Mouse (Mus musculus) Patski (cell line): ENCODE results near the gene Gast. TPM values are rescaled to one million over a fixed set of nuclear protein-coding genes. Genes with fewer than 3 reads are reported as not detected.
"Not testable (repeated sequence)": the region's sequence is repeated elsewhere in the genome, so short reads cannot be mapped to it uniquely, and the experiment has no call there.

Experiments used
- ATAC-seq: fragments of 100-300 bp; one replicate; pipeline ENCODE4 v1.8.0; 2021
- CTCF ChIA-PET: fragments of 350-600 bp; sonication (Branson Sonifier 250); formaldehyde crosslinking; loops from one replicate; lab custom pipeline; 2022; ENCODE audit warnings: inconsistent platforms; lab: Charles Lee
- POLR2A ChIA-PET: fragments of 350-600 bp; sonication (Branson Sonifier 250); formaldehyde crosslinking; loops from one replicate; lab custom pipeline; 2022; ENCODE audit warnings: antibody characterized with exemption, inconsistent platforms; lab: Charles Lee
- DNase-seq: peaks from one replicate; pipeline ENCODE4 v3.0.0-alpha.2; 2011; ENCODE audit warnings: low read depth, low spot score
- H3K27me3 ChIP-seq: fragments of 371-371 bp; one replicate; pipeline ENCODE4 v1.5.1; 2021
- CTCF ChIP-seq: fragments of 100-300 bp; IDR thresholded peaks from one replicate; pipeline ENCODE4 v1.5.1; 2021
- in situ Hi-C: fragments of 300-500 bp; cut with MboI; formaldehyde crosslinking; loops from 3 replicates; pipeline ENCODE4 v1.11.1; 2018; ENCODE audit warnings: low pct_unique_long_range_greater_than_20kb, mixed read lengths
- polyA plus RNA-seq: library from polyadenylated mRNA; unstranded; gene quantifications from one replicate; pipeline ENCODE4 v1.2.3, GENCODE M21; 2021

The Gast gene
- polyA plus RNA-seq, 1 experiment from 2014 or later: not detected

DNA sequence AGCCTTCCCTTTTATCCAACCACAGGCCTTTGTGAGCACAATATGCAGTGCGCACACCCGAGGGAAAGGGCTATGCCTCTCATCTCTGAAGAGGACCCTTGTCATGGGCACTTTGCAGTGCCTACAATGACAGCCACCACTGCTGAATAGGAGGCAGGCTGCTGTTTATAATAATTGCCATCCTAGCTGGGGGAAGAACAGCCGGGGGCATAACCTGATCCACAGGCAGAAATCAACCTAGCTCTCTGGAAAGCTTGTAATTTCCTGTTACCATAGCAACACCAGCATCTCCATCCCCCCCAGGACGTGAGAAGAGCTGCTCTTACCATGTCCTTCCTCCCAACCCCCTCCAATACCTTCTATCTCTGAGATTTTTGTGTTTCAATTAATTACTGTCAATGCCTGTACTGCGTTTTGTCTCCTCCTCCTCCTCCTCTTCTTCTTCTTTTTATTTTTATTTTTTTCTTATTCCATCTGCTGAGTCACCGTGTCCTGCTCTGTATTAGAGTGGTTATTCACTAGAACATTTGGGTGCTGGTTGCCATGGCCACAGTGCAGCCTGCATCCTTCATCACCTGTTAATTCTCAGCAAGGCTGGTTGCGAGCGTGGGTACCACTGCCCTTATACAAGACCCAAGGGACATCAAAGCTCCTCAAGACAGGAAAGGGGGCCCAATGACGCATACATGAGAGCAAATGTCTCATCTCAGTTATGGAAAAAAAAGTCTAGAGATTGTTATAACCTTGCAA is 1.3 kb upstream of the Gast start:
- TF ChIP-seq CTCF: no peak
- ChIA-PET CTCF (interaction anchor here (1.8 kb wide), 1 partner anchor 9 kb away, joined by 6 read pairs; no protein-coding TSS in a partner anchor), POLR2A (no interaction called here)
- in situ Hi-C loops: no loop called here
- DNase-seq (no peak), ATAC-seq (no peak)
- no peaks in the 10 kb centered on the region for H3K27me3 ChIP-seq

DNA sequence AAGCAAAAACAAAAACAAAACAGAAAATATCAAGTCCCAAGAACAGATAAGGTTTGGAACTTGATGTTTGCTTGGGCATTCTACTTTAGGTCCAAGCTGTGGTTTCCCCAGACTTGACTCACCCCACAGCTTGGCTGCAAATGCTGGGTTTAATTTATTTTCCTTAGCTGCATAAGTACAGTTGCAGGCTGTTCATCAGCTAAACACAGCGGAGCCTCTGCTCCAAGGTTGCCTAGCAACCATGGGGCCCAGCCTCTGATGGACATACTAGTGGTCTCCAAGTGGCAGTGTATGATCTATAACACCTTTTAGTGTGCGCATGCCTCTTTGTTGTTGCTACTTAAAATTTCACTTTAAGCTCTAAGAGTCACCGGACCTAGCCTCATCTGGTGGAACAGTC is 1.5 kb downstream of the Gast start:
- no peaks in the 10 kb centered on the region for H3K27me3 ChIP-seq
- ChIA-PET POLR2A (no interaction called here), CTCF (interaction anchor here (1.2 to 2.6 kb wide), 2 partner anchors 8 to 12 kb away, joined by 3 to 13 read pairs; no protein-coding TSS in a partner anchor)
- ATAC-seq (no peak), DNase-seq (no peak)
- TF ChIP-seq CTCF: no peak
- in situ Hi-C loops: no loop called here

DNA sequence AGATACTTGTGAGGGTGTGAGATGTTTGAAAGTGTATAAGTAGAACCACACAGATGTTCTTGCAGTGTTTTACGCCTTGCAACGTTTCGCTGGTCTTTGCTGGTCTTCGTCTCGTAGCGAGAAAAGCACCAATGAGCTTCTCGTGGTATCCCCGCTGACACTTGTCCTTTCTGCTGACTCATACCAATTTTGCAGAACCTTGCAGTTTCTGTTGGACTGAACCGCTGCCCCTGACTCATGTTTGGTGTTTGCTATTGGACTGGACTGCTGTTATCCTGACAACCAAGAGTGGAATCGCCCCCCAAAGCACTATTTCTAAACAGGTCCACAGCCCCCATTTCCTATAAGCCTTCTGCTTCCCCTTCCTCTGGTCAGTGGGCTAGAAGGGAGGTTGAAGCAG is 10.1 kb downstream of the Gast start:
- no peak for TF ChIP-seq CTCF
- in situ Hi-C loops: no loop called here
- ATAC-seq: no peak
- DNase-seq: no peak
- H3K27me3 ChIP-seq: no peaks in the 10 kb centered on the region
- ChIA-PET POLR2A (interaction anchor here (0.6 kb wide), 1 partner anchor 1536 kb away, joined by 4 read pairs; no protein-coding TSS in a partner anchor), CTCF (interaction anchor here (0.9 kb wide), 1 partner anchor 14 kb away, joined by 3 read pairs; no protein-coding TSS in a partner anchor)

DNA sequence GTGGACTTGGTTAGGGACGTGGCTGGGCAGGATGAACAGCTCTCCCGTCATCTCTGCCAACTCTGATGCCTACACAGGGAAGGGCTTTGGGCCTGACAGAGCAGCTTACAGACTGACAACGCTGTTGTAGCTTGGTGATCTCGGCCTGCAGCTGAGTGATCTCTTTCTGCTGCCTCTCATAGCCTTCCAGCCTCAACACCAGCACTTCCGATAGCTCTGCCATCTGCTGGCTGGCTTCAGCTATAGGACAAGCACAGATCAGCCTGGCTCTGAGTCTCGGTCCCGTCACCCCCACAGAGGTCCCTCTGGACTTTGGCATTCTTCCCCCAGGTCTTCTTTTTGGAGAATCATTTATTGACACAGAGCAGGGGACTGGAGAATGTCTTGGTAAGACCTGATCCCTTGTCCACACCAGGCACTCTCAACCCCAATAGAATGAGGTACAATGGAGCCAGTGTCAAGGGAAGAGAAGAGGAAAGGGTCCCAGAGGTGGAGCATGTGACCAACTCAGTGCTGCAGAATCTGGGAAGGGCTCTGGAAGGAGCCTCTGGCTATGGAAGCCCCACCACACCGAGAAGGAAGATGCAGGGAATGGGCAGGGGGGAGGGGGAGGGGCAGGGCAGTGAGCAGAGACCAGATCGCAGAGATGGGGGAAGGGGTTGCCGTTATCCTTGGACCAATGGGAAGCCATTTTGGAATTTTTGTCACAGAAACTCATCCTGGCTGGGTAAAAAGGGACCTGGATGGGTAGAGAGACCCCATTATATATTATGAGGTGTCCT is 18.1 kb downstream of the Gast start:
- CTCF ChIA-PET: no interaction called here
- in situ Hi-C loops: no loop called here
- no peaks in the 10 kb centered on the region for H3K27me3 ChIP-seq
- no peak for TF ChIP-seq CTCF
- DNase-seq: no peak
- POLR2A ChIA-PET: no interaction called here
- no peak for ATAC-seq

DNA sequence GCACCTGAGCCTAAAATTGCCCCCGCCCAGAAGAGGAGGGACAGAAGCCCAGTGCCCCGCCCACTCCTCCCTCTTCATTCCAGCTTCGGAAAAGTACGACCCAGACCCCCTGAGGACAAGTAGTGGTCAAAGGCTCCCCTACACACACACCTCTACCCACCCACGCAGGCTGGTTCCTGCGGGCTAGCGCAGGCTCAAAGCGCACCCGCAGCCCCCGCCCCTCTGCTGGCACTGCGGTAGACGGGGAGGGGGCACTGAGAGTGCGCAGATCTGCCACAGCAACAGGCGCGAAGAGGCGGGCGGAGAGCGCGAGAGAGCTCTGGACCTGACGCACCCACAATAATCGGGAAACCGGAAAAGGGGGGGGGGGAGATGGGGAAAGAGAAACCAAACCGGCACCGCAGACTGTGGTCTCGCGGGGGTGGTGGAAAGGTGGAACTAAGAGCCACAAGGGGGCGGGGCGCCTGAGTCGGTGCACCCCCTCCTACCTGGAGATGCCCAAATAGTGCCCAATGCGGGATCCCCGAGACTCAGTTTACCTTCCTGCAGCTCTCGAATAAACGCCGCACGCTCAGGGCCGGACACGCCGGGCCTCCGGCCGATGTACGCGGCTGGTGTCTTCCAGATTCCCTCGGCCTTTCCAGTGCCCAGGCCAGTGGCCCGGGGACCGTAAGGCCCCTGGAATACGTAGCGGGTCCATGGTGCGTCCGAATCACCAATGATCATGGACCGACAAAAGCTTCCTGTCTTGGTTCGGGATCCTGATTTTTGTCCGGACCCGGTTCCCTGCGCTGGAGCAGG is 21.1 kb downstream of the Gast start:
- peaks cover 5% of the 10 kb centered on the region for H3K27me3 ChIP-seq
- no peak for DNase-seq
- ChIA-PET POLR2A (interaction anchor here (0.6 to 1.1 kb wide), 5 partner anchors 12 to 271 kb away, joined by 3 to 4 read pairs (median 4); no protein-coding TSS in a partner anchor), CTCF (no interaction called here)
- no peak for TF ChIP-seq CTCF
- in situ Hi-C loops: loop anchor here (5.0 kb wide), 1 partner anchor 112 kb away; no protein-coding TSS in a partner anchor
- ATAC-seq: peak; percentile 32

DNA sequence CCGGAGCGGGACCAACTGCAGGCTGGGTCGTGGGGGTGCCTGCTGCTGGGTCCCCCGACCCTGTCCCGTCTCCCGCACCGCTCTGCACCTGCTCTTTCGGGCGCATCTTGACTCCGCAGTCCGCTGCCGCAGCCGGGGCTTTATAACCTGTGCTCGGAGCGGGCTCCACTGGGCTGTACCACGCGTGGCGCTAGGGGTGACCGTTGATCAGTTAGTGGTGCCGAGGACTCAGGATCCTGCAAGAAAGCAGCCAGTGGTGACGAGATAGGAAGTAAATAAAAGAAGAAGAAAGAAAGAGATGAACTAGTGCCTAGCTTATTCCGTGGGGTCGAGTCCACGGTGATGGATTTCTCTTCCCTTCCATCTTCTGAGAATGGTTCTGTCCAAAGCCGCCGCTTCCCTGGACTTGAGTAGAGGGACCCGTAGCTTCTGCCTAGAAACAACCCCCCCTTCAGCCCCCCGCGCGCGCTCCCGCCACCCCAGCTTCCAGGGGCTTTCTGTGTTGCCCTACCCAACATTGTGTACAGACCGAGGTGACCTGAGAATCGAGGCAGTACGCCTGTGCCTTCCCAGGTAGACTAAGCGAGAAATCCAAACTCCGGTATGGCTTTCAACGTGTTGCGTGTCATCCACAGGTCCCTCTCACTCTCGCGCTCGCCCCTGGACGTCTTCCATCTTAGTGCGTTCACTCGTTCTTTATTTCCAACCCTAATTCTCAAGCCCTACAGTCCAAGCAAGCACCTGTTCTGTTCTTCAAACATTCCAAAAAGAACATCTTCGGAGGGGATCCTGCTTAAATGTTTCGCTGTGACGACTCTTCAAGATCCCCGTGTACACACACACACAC is 22.0 kb downstream of the Gast start, which contains the start of gene Hap1:
Gene Hap1, minus strand, starts transcription at position 157 of the 847 bp plus-strand sequence.
- ChIA-PET CTCF (interaction anchor here (1.6 kb wide), 1 partner anchor 41 kb away, joined by 3 read pairs; the partner anchor contains the start of gene Jup), POLR2A (interaction anchor here (0.7 to 0.9 kb wide), 2 partner anchors 17 to 39 kb away, joined by 3 read pairs; no protein-coding TSS in a partner anchor)
- in situ Hi-C loops: loop anchor here (5.0 kb wide), 1 partner anchor 111 kb away; no protein-coding TSS in a partner anchor
- peaks cover 5% of the 10 kb centered on the region for H3K27me3 ChIP-seq
- TF ChIP-seq CTCF: no peak
- DNase-seq: peak; percentile 58
- peak; percentile 63 for ATAC-seq

DNA sequence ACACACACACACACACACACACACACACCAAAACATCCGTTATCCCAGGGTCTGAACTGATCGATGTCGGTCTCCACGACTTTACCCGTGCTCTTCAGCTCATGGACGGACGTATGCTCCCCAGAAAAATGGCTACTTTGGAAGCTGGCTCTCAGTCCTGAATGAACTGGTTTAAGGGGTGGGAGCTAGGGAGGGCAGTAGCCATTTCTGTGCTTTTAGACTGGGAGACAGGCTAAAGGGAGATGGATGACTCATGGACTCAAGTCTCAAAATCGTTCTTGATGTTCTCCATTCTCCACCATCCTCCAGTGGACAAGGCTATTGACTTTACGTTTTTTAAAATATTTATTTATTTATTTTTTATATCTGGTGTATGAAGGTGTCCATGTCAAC is 22.6 kb downstream of the Gast start:
- peaks cover 5% of the 10 kb centered on the region for H3K27me3 ChIP-seq
- ChIA-PET CTCF (interaction anchor here (1.6 kb wide), 1 partner anchor 41 kb away, joined by 3 read pairs; the partner anchor contains the start of gene Jup), POLR2A (interaction anchor here (0.7 kb wide), 1 partner anchor 38 kb away, joined by 3 read pairs; no protein-coding TSS in a partner anchor)
- no peak for DNase-seq
- TF ChIP-seq CTCF: no peak
- in situ Hi-C loops: loop anchor here (5.0 kb wide), 1 partner anchor 110 kb away; no protein-coding TSS in a partner anchor
- ATAC-seq: no peak

DNA sequence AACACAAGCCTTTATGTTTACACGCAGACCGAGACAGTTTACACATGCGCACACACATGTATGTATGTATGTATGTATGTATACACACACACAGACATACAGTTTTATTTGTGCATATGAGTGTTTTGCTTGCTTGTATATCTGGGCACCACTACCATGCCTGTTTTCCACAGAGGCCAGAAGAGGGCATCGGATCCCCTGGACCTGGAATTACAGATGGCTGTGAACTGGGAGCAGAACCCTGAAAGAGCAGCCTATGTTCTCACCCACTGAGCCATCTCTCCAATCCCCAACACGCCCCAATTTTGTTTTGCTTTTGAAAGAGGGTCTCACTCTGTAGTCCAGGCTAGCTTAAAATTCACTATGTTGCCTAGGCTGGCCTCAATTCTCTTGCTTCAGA is 23.2 kb downstream of the Gast start:
- no peak for ATAC-seq
- ChIA-PET POLR2A (no interaction called here), CTCF (interaction anchor here (1.3 to 4.2 kb wide), 3 partner anchors 40 to 346 kb away, joined by 3 to 11 read pairs (median 3); partner anchors contain the start of gene Jup)
- in situ Hi-C loops: loop anchor here (5.0 kb wide), 1 partner anchor 110 kb away; no protein-coding TSS in a partner anchor
- H3K27me3 ChIP-seq: peaks cover 5% of the 10 kb centered on the region
- TF ChIP-seq CTCF: no peak
- no peak for DNase-seq

DNA sequence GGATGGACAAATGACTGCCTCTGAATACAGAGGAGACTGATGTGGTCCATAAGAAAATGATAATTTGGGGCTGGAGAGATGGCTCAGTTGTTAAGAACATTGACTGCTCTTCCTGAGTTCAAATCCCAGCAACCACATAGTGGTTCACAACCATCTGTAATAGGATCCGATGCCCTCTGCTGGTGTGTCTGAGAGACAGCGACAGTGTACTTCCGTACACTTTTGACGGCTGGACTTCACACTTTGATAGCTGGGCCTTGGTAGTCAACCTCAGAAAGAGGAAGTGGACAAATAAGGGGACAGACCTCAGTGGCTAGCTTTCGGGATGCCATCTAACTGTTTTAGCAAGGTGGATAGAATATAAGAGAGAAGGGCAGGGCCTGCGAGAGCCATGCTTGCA is 26.0 kb downstream of the Gast start:
- DNase-seq (no peak), ATAC-seq (no peak)
- ChIA-PET POLR2A (no interaction called here), CTCF (interaction anchor here (4.2 kb wide), 1 partner anchor 48 kb away, joined by 11 read pairs; no protein-coding TSS in a partner anchor)
- no peak for TF ChIP-seq CTCF
- H3K27me3 ChIP-seq: peaks cover 5% of the 10 kb centered on the region
- in situ Hi-C loops: loop anchor here (5.0 to 10.0 kb wide), 2 partner anchors 47 to 195 kb away; no protein-coding TSS in a partner anchor

DNA sequence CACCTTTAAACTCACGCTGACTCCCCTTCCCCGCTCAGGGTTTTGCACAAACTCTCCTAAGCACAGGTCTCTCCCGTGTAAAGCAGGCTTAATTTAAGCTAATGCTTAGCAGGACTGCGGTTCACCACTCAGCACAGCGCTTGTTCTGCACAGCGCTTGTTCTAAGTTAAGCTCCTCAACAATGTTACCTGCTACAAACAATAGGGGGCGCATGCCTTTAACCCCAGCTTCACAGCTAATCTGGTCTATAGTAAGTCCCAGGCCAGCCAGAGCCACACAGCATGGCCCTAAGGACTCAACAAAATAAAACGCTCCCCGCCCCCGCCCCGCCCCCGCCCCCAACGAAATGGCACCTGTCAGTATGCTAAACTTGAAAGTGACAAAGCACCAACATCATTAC is 26.9 kb downstream of the Gast start:
- ATAC-seq, DNase-seq, H3K27me3 ChIP-seq, POLR2A ChIA-PET: not testable (repeated sequence)
- in situ Hi-C loops: loop anchor here (5.0 to 10.0 kb wide), 2 partner anchors 46 to 194 kb away; no protein-coding TSS in a partner anchor
- CTCF ChIA-PET: interaction anchor here (4.2 kb wide), 1 partner anchor 47 kb away, joined by 11 read pairs; no protein-coding TSS in a partner anchor
